Mouse (Mus musculus) large intestine, adult 2 months (tissue): ENCODE measurements around the gene Atrnl1. TPM values are rescaled to one million over a fixed set of nuclear protein-coding genes. Genes with fewer than 3 reads are reported as not detected.

Experiments used
- DNase-seq: peaks from one replicate; pipeline ENCODE4 v3.0.0-alpha.2; 2012; ENCODE audit warnings: low read depth, low spot score
- WGBS: fragments of 180-500 bp; shearing (Covaris S2); methylation state at CpG from one replicate; pipeline ENCODE4 v1.1.7; 2018; 5-methylcytosine and 5-hydroxymethylcytosine counted together
- polyA plus RNA-seq: library from polyadenylated mRNA; depleted of rRNA; stranded (reverse); fragments of >200 nt; gene quantifications from 2 replicates; pipeline ENCODE4 v1.2.3, GENCODE M21; 2012

Atrnl1 gene
- polyA plus RNA-seq, 1 experiment, result 6.8 TPM

DNA sequence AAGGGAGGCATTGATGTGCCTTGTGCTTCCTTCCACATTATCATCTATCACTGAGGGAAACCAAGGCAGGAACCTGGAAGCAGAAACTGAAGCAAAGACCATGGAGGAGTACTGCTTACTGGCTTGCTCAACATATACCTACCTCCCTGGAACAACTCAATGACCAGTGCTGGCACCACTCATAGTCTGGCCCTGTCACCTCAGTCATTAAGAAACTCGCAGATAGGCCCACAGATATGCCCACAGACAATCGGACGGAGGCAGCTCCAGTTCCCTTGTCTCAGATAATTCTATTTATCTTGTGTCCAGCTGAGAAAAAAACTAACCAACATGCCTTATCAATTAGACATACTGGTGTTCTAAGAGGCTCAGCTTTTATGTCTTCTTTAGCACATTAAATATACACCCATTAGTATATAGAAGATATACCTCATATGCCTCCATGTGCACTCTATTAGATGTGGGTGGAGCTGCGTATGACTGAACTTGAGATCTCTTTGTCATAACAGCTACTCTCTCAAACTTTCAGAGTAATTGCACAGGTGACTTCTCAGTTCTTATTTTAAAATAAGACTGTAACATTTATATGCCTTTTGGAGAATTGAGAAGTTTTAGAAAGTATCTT lies 334.9 kb downstream of the Atrnl1 start:
- over 99% methylated on average over 4 of the region's 4 CpGs for WGBS
- DNase-seq, result no peak

DNA sequence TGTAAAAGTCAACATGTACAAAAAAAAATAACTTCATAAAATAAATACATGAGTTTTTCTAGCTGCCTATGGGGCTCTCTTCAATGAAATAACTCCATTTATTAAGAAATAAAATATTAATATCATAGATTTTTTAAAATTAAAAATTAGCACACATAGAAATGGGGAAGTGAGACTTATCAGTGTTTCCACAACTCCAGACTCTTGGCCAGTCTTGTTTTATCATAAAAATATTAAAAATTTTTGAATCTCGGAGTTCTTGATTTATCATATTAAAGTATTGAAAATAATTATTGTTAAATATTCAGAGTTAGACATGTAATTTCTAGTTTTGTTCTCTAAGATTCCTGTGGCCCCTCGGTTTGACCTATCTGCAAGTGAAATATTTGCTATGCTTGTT lies 337.7 kb downstream of the Atrnl1 start:
- WGBS, result 94% methylated on average over 2 of the region's 2 CpGs
- no peak for DNase-seq

DNA sequence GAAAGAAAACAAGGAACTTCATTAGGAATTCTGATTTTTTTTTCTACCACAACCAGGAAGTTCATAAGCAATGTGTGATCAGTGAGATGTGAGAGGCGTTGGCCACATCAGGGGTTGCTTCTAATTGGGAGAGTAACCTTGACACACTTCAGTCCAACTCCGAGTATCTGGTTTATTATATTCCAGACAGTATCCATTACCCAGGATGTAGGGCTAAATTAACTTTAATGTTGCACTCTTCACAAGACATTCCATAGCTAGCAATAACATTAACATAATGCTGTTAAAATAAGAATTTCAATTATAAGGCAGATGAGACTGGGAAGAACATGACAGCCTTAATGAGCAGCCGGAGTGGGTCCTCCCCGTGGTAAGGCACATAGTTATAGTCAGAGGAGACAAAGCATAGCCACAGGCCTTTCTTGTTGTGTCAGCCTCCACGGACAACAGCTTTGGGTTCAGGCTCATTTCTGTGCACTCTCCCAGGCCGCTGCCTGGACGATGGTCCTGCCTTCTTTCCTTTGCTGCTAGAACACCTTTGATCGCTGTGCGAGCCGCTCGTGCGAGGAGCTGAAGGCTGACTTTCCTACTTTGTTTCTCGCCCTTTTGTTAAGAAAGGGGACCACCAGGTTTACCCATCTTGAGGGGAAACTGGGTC lies 338.6 kb downstream of the Atrnl1 start:
- no peak for DNase-seq
- 85% methylated on average over 13 of the region's 13 CpGs for WGBS

DNA sequence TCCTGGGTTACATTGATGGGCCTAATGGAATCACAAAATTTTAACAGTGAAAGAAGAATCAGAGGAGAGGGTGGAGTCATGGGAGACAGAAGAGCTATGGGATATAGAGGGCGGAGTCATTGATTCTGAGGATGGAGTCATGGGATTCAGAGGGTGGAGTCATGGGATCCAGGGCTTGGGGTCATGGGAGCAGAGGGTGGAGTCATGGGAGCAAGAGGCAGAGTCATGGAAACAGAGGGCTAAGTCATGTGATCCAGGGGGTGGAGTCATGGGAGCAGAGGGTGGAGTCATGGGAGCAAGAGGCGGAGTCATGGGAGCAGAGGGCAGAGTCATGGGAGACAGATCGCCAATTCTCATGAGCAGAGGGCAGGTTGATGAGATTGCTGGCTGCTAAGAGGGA lies 343.3 kb downstream of the Atrnl1 start:
- WGBS, result 100% methylated on average over 3 of the region's 3 CpGs
- DNase-seq, result no peak

DNA sequence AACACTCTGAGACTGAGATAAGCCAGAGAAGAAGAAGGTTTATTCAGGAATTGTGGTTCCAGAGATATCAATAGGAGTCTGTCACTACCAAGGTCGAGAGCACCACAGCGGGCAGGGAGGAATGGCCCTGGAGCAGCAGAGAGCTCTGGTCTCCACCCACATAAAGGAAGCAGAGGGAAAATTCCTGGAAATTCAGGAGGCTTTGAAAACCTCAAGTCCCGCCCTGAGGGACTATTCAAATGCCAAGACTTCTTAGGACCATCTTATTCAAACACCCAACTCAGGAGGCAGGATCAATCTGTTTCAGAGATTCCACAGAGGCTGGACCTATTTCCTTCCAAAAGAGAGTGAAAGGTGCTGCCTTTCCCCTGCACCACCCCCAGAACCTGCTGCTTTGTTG lies 345.6 kb downstream of the Atrnl1 start:
- 83% methylated on average over 3 of the region's 3 CpGs for WGBS
- no peak for DNase-seq

DNA sequence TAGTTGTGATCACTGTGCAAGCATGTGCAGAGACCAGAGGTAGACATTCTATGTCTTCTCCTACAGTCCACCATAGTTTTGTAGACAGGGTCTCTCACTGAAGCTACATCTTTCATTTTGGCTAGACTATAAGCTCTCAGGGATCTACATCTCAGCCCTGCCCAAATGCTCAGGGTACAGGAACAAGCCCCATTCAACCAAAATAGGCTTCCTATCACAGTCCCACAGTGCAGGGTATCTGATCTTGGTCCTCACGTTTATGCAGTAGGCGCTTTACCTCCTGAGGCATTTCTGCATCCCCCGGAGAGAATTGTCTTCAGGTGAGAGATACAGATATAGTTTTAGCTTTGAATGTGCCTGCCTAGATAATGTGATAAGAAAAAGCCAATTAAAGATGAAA lies 346.5 kb downstream of the Atrnl1 start:
- 96% methylated on average over 3 of the region's 3 CpGs for WGBS

DNA sequence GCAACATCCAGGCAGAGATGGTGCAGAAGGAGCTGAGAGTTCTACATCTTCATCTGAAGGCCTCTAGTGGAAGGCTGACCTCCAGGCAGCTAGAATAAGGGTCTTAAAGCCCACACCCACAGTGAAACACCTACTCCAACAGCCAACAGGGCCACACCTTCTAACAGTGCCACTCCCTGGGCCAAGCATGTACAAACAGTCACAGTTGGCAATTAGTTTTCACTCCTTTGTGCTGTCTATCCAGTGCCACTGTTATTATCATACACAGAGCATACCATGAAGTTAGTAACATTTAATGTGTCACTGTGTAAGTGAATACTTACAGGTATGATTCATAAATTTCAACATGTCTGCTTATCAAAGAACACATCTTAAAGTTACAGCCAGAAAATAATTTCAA lies 347.3 kb downstream of the Atrnl1 start:
- DNase-seq, result no peak

More for the DNA sequence above, 346.5 kb downstream of the Atrnl1 start:
- no peak for DNase-seq

DNA sequence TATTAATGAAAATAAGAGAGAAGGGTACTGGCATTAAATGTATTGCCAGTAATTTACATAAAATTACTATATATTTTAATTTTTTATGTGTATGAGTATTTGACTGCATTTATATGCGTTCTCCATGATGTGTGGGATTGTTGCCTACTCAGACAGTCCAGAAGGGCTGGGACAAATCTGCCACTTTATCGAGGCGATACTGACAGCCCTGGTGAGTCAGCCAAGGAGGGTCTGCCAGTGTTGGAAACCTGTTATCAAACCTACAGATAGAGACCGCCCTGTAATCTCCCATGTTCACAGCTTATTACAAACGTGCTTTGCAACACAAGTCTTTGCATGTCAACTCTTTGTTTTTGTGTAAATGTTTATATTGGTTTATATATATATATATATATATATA lies 347.9 kb downstream of the Atrnl1 start:
- 86% methylated on average over 5 of the region's 5 CpGs for WGBS
- DNase-seq, result no peak

DNA sequence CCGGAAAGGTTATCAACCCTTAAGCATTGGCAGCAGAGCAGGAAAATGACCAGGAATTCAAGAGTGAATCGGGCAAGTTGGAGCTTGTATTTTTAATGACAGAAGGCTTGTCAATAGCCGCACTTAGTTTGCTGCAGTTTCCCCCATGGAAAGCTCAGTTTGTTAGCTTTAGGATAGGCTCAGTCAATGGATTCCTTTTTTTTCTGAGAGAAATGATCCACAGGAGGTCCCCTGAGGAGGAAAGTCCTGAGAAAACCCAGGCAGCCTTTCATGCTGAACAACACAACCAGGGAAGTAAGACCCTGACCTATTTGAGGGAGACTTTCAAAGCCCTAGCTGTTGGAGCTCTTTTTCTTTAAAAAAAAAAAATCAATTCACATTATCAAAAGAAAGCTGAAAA lies 350.5 kb downstream of the Atrnl1 start:
- DNase-seq, result no peak
- 95% methylated on average over 3 of the region's 3 CpGs for WGBS

DNA sequence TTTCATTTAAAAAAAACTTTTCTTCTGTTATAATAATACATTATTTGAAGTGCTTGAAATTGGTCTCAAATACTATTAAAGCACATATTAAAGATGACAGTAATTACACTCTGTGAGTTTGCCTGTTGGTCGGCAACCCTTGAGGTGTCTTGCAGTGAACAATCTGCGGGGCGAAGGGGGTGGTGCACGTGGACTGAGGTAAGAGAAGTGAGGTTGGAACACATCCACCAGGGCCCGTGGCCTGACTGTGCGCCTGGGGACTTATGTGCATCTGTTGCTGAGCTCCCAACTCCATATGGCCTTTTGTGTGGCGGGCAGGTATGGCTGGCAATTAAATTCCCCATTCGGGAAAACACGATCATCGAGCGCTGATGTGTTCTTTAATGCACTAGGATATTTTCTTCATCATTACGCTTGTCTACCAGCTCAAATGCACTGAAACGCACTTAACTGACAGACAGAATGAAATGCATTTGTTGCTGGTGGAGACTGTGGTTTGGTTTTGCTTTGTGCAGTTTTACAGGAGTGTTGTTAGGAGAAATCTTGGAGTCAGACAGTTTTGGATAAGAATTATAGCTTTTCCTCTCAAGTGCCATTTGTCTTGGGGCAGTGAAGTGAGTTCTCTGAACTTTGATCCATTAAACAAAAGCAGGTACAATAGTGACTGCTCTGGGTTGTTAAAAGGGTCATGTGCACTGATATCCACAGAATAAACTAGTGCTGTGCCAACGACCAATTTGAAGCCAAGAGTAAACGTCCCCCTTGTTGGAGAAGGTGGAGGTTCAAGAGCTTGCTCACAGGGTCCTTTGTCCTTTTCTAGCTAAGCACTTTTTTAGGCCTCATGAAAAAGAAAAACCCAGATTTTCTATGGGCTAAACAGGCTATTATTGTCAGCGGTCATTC lies 351.2 kb downstream of the Atrnl1 start:
- peak; percentile 40 for DNase-seq
- WGBS, result 56% methylated on average over 16 of the region's 16 CpGs

DNA sequence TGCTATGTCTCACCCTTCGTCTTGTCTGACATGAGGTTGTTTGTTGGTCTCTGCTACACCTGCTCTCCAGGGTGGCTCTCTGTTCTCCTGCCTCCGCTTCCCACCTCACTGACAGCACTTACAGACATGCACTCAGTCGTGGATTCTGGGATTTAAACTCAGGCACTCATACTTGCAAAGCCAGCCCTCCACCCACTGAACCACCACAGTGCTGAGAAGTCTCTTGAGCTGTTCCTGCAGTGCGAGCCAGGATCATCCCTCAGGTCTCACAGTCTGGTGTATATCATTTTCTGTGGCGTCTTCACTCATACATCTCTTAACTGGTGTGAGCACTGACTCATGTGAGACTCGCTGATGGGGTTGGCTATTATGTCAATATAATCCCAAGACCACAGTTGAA lies 353.0 kb downstream of the Atrnl1 start:
- WGBS, result 87% methylated on average over 6 of the region's 6 CpGs

DNA sequence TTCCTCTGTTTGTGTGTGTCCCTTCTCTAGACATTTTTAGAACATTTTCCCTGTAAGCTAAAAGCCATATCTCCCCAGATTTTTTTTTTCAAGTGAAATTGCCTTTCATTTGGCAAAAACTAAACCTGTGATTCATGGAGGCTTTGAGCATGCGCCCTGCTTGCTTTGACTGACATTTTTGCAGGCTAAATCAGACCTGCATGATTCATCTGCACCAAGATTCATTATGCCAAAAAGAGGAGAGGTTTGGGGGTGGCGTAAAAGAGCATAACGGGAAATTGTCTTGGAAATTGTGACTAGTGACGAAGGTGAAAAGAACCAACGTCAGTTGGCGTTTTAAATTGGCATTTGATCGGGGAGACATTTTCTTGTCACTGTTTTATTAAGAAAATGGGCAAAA lies 358.9 kb downstream of the Atrnl1 start:
- WGBS, result 92% methylated on average over 7 of the region's 7 CpGs

More for the DNA sequence above, 353.0 kb downstream of the Atrnl1 start:
- DNase-seq, result no peak

DNA sequence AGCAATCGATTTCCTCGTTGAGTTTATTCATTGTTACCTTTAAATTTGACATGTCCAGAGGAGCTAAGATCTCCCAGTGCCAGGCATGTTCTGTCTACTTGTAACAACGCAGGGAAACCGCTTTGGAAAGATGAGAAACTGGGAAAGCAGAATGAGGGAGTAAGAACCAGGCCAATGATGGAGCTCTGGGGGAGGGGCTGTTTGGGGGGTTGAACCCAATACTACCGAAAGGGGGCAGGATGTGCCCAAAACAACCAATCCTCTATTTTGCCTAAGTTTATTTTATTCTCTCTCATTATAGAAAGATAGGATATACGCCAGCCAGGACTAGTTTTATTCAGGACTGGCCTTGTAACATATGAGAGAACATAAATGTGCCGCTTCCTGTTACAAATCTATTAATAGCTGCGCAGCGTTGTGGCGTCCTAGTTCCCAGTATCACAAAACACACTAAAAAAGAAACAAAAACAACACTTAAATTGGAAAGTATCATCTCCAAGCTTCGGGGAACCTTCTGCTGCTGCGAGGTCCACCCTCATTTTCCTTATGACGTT lies 359.6 kb downstream of the Atrnl1 start:
- DNase-seq, result no peak
- WGBS, result 80% methylated on average over 13 of the region's 13 CpGs

More for the DNA sequence above, 358.9 kb downstream of the Atrnl1 start:
- no peak for DNase-seq

DNA sequence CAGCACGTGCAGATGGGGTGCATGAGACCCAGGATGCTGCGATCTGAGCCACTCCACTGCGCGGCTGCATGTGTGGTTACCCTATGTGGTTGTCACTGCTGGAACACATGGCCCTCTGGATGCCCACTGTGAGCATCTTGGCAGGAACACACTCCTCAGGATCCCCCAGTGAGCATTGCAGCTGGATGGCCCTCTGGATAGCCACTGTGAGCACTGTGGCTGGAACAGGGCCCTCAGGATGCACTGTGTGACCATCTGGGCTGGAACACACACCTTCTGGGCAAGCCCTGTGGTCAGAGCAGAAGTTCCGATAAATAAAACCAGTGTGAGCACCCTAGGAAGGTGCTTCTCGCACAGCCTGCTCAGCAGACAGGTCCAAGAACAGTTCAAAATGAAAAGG lies 364.4 kb downstream of the Atrnl1 start:
- 90% methylated on average over 6 of the region's 6 CpGs for WGBS
- no peak for DNase-seq

DNA sequence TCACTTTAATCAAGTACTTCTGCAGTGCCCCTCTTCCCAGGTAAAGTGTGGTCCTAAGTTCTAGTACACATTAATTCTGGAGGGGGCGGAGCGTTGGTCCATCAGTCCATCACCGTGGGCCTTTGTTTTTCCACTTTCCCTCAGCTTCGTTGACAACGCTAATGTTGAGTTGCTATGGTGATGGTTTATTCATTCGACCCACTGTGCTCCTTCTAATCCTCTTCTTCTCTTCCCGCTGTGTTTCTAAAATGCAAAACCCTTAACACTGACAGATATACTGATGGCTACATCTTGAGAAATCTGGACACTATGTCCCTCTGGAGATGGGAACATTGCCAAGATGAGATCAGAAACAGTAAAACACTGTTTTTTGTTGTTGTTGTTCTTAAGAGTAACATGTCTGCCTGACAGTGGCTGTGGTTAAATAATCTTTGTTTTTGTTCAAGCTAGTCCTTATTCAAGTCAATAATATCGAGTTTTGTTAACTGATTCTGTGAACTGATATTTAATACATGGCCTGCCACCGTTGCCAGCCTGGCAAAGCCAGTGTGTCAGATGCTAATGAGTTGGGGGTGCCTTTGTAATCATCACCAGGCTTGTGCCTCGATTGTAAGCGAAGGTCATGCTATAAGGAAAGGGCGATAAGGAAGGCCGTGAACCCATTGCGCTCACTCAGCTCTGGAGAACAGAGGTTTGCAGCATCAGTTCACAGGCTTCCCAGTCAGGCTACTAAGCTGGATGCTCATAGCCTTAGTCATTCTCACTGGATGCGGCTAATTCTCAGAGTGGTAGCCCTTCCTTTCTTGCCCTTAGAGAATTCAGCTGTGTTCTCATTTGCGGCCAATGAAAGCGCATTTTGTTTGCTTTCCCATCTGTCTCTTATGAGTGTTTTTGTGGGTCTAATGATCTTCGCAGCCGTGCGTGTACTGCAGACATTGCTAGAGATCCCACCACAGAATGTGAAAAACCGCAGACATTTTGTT lies 375.4 kb downstream of the Atrnl1 start:
- WGBS, result 90% methylated on average over 21 of the region's 21 CpGs
- no peak for DNase-seq

DNA sequence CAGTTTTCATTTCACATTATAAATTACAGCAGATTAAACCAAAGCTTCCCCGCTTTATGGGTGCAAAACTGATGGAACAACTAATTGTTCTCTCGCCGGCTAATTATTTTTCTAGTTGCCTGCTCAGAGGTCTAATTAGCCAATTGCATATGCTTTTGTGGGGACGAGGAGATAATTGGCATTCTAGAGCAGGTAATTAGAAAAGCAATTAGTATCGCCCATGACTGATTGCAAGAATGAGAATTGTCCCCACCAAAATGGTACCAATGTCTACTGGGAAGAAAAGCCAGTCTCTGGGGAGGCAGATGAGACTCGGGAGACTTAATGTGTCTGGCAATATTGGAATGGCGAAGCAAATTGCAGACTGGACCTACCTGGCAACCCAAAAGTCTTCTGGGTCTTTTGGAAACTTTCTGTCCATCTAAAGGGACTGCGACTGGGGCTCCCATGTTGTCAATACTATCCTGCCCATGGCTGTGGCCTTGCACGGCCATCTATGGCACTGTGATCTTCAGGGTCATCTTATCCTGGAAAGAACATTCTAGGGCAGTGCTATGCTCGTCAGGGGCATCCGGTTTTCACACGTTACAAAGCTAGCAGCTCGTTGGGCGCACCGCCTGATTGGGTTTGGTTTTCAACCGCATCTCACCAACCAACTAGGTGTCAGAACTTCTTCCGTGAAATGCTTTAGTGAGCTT lies 377.0 kb downstream of the Atrnl1 start:
- WGBS, result 96% methylated on average over 17 of the region's 17 CpGs
- DNase-seq, result no peak

DNA sequence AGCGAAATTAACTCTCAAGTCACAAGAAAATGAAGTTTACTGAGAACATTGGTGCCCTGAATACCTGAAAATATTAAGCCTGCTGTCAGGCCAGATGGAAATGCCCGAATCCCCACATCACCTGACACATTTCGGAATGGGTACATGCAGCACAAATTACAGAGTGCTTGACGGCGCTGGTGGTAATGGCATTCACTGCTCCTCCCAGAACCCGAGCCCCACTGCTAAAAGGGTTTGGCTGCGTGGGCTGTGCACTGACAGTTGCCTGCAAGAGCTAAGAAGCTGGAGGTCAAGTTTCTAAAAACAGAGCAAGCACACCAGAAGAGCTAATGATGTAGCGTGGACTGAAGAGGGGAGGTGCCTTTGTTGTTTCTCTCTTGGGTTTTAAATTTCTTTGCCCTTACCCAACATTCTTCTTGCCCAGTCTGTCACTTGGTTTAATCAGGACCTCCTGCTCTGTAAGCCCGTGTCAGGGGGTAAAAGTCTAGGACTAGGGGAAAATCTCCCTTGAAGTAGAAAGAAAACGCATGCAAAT lies 377.8 kb downstream of the Atrnl1 start:
- no peak for DNase-seq
- 91% methylated on average over 10 of the region's 10 CpGs for WGBS

DNA sequence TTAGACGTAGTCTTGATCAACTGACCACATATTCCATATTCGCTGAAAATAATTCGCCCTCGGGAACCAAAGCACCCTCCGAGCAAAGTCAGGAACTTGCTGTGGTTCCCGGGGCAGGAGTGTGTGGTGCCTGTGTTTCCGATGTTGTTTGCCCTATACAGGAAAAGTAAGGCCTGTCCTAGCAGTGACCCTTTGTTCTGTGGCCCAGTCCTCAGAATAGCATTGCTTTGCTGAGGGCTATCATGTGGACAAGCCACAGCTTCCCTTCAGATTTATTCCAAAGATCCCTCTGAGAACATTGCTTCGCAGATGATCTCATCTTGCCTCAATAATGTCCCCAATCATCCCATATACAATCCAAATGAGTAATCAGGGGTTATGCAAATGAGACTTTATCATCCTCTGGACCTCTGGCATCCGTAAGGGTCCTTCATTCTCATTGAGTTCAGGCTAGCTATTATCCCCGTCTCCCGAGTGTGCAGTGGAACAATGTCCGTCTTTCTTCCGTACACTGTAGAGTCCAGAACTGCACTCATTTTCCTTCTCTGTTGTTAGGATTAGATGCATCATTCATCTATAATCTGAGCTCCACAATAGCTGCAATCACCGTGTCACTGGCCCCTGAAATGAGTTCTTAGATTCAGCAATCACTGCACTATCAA lies 380.4 kb downstream of the Atrnl1 start:
- WGBS, result 89% methylated on average over 14 of the region's 14 CpGs

More for the DNA sequence above, 380.4 kb downstream of the Atrnl1 start:
- no peak for DNase-seq
